10 mouse cellular contexts compared by ENCODE assay signal in the genomic region with DNA sequence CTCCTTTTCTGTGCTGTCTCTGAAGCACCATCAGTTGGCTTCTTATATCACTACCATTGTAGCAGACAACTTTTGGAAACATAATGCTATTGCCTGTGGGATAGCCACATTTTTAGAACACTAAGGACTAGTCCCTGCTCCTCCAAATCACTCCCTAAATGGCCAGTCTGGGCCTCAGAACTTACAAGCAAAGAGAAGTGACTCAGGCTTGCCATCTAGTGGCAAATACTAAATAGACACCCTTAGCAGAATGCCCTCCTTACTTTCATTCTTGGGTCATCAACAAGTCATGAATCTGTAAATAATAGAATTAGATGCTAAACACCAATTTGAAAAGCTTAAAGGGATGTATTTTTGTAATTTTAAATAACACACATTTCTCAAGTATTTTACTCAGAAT. TPM values are rescaled to one million over a fixed set of nuclear protein-coding genes. Genes with fewer than 3 reads are reported as not detected.
DNase-seq lines count a peak whose midpoint lies in the region; ATAC-seq and TF ChIP-seq lines count a peak whose summit lies in the region.
"Had no signal": no experiment of that assay in that cellular context is flagged by ENCODE, and none has a peak within 500 bp of the region (broad histone marks: within the 10 kb centered on the region; RNA-seq: fewer than 3 reads in every experiment).

No protein-coding gene starts in this region.

- TF ChIP-seq CTCF in G1E (IDR thresholded peaks at IDR 0.05; ENCODE audit: low read depth, low read length): peak; percentile 30; the same call in 1 of the 2 replicates

- no peak overlapping the region for H3K4me2 ChIP-seq in midbrain, embryonic 15.5 days
- H3K4me2 ChIP-seq: embryonic facial prominence, embryonic 15.5 days had no signal

- H3K9me3 ChIP-seq in G1E (replicated peaks): no peaks in the 10 kb centered on the region
- H3K9me3 ChIP-seq in midbrain, embryonic 15.5 days: no peaks in the 10 kb centered on the region
- H3K9me3 ChIP-seq: embryonic facial prominence, embryonic 15.5 days had no signal

- H3K36me3 ChIP-seq in G1E (replicated peaks): no peaks in the 10 kb centered on the region
- H3K36me3 ChIP-seq in midbrain, embryonic 15.5 days (replicated peaks): 0 out of 2 replicates have a peak, but pooled peaks cover 3% of the 10 kb centered on the region
- H3K36me3 ChIP-seq: embryonic facial prominence, embryonic 15.5 days had no signal

- ATAC-seq in G1E (ENCODE audit: extremely low read depth, insufficient number of reproducible peaks, low FRiP score, poor library complexity, severe bottlenecking): peak; percentile 34; the same call in 1 of the 2 replicates
- ATAC-seq in midbrain, embryonic 15.5 days (replicated peaks): peak; percentile 74

- peak; percentile 32 for DNase-seq in kidney, adult 9 months
- no peak for DNase-seq in kidney, adult 18-20 months
- DNase-seq in G1E (ENCODE audit: low spot score): peak; percentile 18
- peak; percentile 38 for DNase-seq in cerebellum, adult 9-11 months
- DNase-seq in induced T-regulatory cell, adult 2 months (ENCODE audit: low read depth): peak; percentile 24
- DNase-seq in adrenal gland, adult 18-20 months (ENCODE audit: low spot score in 2 of 2): no peak
- DNase-seq in urinary bladder, postnatal 4 days (ENCODE audit: low spot score in 2 of 2): no peak

- peaks cover 7% of the 10 kb centered on the region; the same call in 1 of the 2 replicates for H3K4me1 ChIP-seq in G1E (ENCODE audit: insufficient read depth, low read depth, low read length)
- no peaks in the 10 kb centered on the region for H3K4me1 ChIP-seq in midbrain, embryonic 15.5 days

- H3K27me3 ChIP-seq in G1E (ENCODE audit: insufficient read depth, low read length): no peaks in the 10 kb centered on the region
- no peaks in the 10 kb centered on the region for H3K27me3 ChIP-seq in midbrain, embryonic 15.5 days (replicated peaks)
- H3K27me3 ChIP-seq: embryonic facial prominence, embryonic 15.5 days had no signal

- H3K27ac ChIP-seq in midbrain, embryonic 15.5 days: no peak overlapping the region
- H3K27ac ChIP-seq: embryonic facial prominence, embryonic 15.5 days had no signal

- no peak overlapping the region for H3K9ac ChIP-seq in midbrain, embryonic 15.5 days
- H3K9ac ChIP-seq: embryonic facial prominence, embryonic 15.5 days had no signal

- no peak overlapping the region for H3K4me3 ChIP-seq in G1E (ENCODE audit: low read depth, low read length)
- no peak overlapping the region for H3K4me3 ChIP-seq in midbrain, embryonic 15.5 days
- H3K4me3 ChIP-seq: embryonic facial prominence, embryonic 15.5 days had no signal

RNA-seq across cellular contexts. Expression of a gene that starts 4.7 kb away (rescaled TPM):
- 0.58 and 0.68 TPM in 2 replicates for total RNA-seq in G1E (2014; fragmentation: Nextera tagmentation)
- total RNA-seq in G1E (2017): 0.11 and 0.29 TPM in 2 replicates
- 0.10 TPM in 1 of 2 replicates, not detected in the other for polyA plus RNA-seq in G1E (2012)
- 31.0 and 33.2 TPM in 2 replicates for polyA plus RNA-seq in midbrain, embryonic 15.5 days (2015; fragmentation: Nextera tagmentation; extraction: Ambion mirVana)
- total RNA-seq in adrenal gland, adult 18-20 months (2021): 1 to 10 TPM; 5.7 to 9.2 TPM

RNA-seq across cellular contexts. Expression of a gene that starts 8.0 kb away (rescaled TPM):
- not detected in 2 replicates for total RNA-seq in G1E (2014; fragmentation: Nextera tagmentation)
- not detected in 2 replicates for total RNA-seq in G1E (2017)
- polyA plus RNA-seq in G1E (2012): not detected in 2 replicates
- 10.6 and 12.3 TPM in 2 replicates for polyA plus RNA-seq in midbrain, embryonic 15.5 days (2015; fragmentation: Nextera tagmentation; extraction: Ambion mirVana)
- total RNA-seq in adrenal gland, adult 18-20 months (2021): 1 to 10 TPM; 2.5 to 3.8 TPM
- polyA plus RNA-seq: liver, embryonic 16.5 days had no signal

Comparison
In these comparisons a context has a peak if more than half of its experiments do, and no peak if none do; other contexts are left out.
1. DNase-seq: peak in kidney, adult 9 months (single experiment), G1E (single experiment), cerebellum, adult 9-11 months (single experiment) and induced T-regulatory cell, adult 2 months (single experiment); none in kidney, adult 18-20 months (single experiment), adrenal gland, adult 18-20 months (0 of 2) and urinary bladder, postnatal 4 days (0 of 2).
2. RNA of a gene that starts 4.7 kb away (total RNA-seq): 5.7 to 9.2 TPM in adrenal gland, adult 18-20 months; 0.11 to 0.68 TPM in G1E; every median in the first group is over 4 times any median in the second.